Mouse (Mus musculus) ES-E14 (cell line): Measurements from ENCODE around the gene Pstpip1.

Source experiments
- ZC3H11A ChIP-seq: IDR thresholded peaks from 2 replicates; pipeline ENCODE4 v1.6.1; 2012; ENCODE audit warnings: low read depth, mild to moderate bottlenecking, inconsistent platforms, low read length, borderline replicate concordance
- ZNF384 ChIP-seq: IDR thresholded peaks from 2 replicates; pipeline ENCODE4 v1.6.1; 2012; ENCODE audit warnings: low read depth, low read length, inconsistent platforms

GRCm38 (mm10) chr9:56158077-56158476 is 68.3 kb downstream of the Pstpip1 start:
- TF ChIP-seq ZC3H11A (no peak), ZNF384 (no peak)
